Mouse (Mus musculus): ENCODE results near the gene Ccdc9b.

DNA sequence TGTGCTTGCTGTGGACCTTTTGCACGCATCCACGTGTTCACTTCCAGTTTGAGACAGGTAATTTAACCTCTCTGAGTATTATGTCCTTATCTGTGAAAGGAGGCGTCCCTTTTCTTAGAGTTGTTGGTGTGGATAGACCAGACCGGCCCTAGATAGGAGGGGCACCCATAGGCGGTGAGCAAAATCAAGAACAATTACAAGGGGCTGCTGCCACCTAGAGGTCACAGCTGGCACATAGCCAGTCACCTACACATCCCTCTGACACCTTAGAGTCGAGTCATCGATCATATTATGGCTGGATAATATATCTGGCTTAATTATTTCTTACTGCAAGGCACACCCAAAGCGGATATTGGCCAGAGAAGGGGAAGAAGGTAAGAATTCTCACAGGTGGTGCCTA is 2.6 kb downstream of the Ccdc9b start:
- TF ChIP-seq CTCF (IDR thresholded peaks at IDR 0.05; ENCODE audit: extremely low read depth, insufficient read depth, insufficient read length, insufficient replicate concordance) = peak; percentile 79; the same call in 1 of the 2 replicates
- TF ChIP-seq POLR2A (IDR thresholded peaks at IDR 0.05; ENCODE audit: low read depth, low read length) = no peak

All from spleen, adult 2 months (tissue).